Mouse (Mus musculus) cerebral cortex, adult 2 months (tissue): ENCODE results near the gene Gm13023.

Experiments used
- whole genome bisulfite sequencing: fragments of 180-500 bp; shearing (Covaris S2); methylation state at CpG from one replicate; pipeline ENCODE4 v1.1.7; 2018; 5-methylcytosine and 5-hydroxymethylcytosine counted together

The Gm13023 gene

GRCm38 (mm10) chr4:143789052-143789451 is at the start of gene Gm13023:
Gene Gm13023 (plus strand): TSS chr4:143789352.
- WGBS, result 89% methylated on average over 3 of the region's 3 CpGs

GRCm38 (mm10) chr4:143815993-143816392 is 26.8 kb downstream of the Gm13023 start, which contains the start of gene Gm13084:
Gene Gm13084 (minus strand): TSS chr4:143816093.
- WGBS, result 79% methylated on average over 2 of the region's 2 CpGs
